Mouse (Mus musculus) kidney, postnatal 4 days (tissue): Measurements from ENCODE around the gene Apbb2.

Experiments
- DNase-seq, 2 experiments: peaks; one replicate each; pipeline ENCODE4 v3.0.0; 2021; ENCODE audit warnings: mixed read lengths in 2 of 2

The Apbb2 gene

DNA sequence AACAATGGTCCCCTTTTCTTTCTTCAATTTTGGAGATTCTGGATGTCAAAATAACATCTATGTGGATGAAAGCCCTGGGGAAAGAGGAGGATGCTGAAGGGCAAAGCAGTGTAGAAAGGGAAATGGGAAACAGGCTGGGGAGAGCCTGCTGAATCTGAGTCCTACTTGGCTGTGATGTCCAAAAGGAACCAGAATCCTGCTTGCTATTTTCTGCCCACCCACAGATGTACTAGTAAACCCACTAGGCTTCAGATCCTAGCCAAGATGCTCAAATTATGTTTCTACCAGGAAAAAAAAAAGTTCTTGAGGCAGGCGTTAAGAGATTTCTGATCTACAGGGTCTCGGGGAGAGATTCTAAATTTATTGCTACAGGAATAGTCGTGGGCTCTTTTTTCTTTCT, 205.8 kb downstream of the Apbb2 start:
- no peak for DNase-seq

DNA sequence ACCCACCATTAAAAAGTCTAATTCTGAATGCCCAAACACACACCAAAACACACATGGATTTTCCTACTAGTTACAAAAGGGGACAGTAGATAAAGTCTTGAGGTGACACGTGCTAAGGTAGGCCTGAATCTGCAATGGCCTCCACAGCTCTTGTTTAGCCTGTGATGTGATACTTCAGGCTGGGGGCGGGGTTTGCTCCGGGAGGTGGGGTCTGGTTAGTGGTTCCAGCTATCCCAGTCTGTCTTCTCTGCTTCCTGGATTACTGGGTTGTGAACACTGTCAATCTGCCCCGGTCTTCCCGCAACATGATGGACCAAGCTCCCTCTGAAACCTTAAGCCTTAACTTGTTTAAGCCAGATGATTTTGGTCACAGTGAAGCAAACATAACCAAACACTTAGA, 210.0 kb downstream of the Apbb2 start:
- no peak for DNase-seq

DNA sequence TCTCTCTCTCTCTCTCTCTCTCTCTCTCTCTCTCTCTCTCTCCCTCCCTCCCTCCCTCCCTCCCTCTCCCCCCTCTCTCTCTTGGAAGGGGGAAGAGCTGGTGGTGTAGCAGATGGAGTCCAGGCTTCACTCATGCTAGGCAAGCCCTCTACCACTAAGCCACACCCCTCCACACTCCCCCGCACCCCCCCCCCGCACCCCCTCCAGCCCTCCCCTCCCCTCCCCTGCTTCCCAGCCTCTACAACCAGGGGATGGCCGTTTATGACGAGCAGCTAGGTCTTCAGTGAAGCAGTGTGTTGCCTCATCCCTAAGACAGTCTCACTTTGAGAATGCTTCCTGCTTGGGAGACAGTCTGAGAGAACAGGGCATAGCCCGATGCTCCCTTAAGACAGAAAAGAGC, 210.6 kb downstream of the Apbb2 start:
- no peak for DNase-seq

DNA sequence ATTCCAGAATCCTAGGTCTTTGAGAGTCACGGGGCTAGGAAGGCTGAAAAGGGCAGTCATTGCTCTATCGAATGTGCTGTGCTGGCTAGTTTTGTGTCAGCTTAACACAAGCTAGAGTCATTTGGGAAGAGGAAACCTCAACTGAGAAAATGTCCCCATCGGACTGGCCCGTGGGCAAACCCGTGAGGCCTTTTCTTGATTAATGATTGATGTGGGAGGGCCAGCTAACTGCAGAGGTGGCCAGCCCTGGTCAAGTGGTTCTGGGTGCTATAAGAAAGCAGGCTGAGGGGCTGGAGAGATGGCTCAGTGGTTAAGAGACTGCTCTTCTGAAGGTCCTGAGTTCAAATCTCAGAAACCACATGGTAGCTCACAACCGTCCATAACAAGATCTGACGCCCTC, 212.2 kb downstream of the Apbb2 start:
- DNase-seq = no peak

DNA sequence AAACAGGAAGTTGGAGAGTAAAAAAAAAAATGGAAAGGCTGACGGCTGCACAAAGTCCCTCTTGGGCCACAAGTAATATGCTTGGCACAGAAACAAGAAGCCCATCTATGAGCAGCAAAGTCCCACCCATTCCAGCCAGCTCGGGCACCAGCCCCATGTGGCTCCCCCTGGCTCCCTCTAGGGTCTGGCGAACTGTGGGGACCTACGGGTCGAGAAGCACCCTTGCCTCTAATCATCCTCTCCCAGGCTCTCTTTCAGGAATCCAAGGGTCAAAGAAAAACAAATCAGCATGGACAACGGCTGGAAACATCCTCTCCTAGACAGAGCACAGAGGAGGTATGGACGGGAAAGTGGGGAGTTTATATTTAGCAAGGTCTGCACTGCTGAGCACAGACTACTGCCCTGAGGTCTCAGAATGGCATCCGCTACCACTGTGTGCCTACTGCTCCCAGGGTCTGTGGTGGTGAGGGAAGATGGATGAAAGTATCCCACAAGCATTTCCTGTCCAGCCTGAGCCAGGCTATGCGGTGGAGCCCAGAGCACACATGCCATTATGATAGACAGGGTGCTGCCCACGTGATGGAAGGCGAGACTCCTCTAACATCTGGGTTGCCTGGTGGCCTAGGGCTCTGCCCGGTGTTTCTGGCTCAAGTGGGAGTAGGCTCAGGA, 212.7 kb downstream of the Apbb2 start:
- DNase-seq = no peak

DNA sequence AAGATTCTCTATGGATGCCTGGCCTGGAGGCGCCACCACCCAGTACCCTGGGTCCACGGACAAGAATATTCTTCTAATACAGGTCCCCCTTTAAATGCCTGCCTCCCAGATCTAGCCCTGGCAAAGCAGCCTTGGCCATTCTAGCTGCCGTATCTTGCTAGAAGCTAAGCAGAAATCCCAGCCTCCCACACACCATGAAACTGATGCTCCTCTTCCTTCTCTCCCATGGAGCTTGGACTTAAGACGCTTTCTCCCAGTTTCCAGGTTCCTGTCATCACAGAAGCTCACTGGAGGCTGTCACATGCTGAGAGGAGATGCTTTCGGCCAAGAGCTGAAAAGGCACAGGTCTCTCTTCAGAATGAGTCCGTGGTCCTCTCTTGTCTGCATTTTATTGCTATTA, 213.3 kb downstream of the Apbb2 start:
- DNase-seq = no peak

DNA sequence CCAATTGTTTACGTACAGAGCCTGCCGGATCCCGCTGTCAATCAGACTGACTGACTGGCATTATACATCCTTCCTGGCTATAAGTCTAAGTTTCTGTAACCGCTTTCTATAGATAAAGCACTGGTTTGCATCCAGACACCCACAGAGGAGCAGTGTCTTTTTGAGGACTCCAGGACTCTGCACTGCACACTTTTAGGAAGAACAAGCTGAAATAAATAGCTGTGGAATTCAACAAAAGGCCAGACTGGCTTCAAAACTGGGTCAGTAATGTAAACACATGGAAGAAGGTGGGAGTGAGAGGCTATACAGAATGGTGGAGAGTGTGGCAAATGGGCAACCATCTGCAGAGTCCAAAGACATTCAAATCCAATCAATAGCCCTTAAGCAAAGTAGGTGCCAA, 218.0 kb downstream of the Apbb2 start:
- DNase-seq = no peak

DNA sequence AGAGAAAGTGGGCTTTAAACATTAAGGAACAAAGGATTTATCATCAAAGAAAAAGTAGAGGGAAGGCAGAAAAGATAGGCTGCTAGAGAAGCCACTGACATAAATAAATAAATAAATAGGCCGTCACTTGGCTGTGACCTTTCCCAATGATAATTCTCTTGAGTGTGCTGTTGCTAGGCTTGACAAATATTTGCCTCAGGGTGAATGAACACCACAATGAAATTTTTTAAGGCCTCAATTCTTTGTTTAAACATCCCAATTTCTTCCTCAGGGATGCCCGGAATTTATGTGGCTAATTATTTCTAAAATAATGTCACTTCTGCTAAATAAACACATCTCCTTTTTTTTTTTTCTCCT, 219.3 kb downstream of the Apbb2 start:
- DNase-seq = no peak

DNA sequence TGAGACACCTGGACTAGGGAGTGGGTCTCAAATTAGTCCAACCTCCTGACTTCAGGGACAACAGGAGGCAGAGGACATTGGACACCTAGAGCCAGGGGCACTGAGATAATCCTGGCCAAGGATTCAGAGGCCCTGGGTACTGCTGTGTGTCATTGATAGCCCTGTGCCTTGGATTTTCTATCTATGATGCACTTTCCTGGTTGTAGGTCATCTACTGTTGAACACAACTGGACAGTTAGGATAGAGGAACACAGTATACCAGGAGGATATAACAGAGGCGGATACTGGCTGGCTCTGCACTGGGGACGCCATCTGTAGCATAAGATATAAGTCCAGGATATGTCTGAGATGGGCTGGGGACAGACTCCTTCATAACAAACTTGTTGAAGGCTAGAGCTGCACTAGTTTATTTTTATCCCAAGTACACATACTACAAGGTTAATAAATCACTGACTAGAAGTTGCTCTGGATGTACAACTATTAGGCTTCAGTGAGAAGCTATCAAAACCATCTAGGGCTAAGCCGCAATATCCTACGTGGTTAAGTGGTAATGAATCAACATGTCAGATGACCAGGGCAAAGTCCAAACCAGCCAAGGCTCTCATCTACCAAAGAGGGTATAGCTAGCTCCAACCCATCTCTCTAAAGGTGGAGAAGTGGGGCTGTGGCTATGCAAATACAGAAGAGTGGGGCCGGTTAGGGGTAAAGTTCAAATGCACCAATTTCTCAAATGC, 219.9 kb downstream of the Apbb2 start:
- peak in 1 of 2 experiments; percentile 50 for DNase-seq

DNA sequence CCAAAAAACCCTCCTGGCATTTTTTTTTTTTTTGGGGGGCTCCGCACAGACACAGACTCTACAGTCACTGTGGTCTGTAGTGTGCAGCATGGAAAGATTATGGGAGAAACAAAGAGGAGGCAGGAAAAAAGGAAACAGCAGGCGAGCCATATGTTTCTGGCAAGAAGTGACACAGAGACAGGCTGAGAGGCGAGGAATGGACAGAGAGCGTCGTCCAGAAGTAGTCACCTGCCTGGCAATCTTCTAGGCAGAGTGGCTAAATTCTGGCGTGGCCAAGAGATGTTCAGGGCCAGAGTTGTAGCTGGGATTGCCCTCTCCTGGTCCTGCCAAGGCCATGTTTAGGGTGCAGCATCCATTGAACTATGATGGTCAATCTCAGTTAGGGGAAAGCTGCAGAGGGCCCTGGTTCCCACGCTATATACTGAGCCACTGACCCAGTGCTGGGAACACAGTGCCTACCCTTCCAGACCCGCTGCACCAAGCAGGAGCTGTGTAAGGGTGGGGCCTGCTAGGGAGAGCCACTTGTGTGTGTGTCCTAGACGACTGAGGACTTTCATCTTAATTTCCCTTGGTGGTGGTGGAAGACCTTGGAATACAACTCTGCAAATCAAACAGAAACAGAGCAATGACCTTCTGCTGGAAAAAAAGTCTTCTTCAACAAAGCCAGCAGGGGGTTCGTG, 224.7 kb downstream of the Apbb2 start:
- DNase-seq = no peak

DNA sequence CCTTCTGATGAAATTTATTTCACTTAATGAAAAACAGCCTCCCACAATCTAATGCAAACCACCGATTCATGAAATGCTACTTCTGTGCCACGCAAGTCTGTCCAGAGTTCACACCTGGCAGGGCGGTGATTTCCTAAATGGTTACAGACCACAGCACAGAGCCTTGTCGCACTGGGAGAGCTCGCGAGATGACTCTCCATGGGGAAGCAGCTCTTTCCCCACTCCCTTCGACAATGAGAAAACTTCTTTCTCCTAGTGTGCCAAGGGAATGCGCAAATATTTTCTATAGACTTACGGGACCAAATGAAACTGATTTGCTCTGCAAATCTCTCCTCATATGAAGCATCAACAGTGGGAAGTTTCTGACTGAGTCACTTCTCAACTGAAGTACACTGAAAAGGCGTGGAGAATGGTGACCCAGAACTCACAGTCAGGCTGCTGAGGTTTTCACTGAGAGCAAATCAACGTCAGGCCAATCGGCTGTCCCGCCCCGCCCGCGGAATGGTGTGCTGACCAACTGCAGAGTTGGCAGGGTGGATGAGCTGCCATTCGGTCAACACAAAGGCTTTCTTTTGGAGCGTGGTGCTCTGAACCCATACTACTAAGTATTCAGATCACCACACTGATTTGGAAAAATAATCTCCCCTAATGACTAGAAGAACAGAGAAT, 225.6 kb downstream of the Apbb2 start:
- peak; percentile 33 to 56 for DNase-seq

DNA sequence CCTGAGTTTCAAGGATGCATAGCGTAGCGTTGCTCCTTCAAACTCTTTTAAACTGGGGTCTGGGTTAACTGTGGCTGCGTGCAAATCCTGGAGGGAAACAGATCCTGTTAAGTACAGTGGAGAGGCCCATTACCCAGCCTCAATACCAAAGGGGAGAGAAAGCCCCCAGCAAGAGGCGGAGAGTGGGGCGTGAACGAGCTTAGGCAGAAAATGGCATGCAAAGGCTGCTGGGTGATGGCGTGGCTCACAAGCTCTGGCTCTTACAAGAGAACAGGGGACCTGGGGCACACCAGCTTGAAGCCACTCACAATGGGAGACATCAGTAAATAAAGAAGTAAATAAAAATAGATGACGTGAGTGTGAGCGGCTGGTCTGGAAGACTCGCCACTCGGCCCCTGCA, 226.8 kb downstream of the Apbb2 start:
- DNase-seq = no peak

DNA sequence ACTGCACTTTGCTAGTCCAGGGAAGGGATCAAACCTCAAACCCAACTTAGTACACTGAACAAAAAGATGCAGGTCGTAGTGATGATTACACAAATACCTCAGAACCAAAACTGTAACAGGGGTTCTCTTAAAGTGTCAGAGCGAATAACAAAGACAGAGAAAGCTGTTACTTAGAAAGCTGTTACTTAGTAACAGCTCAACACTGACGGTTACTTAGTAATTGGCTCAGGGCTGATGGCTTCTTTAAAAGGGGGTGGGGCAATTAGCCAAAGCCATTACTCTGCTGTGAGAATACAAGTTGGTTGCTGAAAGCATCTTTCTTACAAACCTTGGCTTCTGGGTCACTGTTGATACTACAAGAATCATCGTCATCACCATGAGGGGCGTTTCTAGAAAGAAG, 227.3 kb downstream of the Apbb2 start:
- no peak for DNase-seq

DNA sequence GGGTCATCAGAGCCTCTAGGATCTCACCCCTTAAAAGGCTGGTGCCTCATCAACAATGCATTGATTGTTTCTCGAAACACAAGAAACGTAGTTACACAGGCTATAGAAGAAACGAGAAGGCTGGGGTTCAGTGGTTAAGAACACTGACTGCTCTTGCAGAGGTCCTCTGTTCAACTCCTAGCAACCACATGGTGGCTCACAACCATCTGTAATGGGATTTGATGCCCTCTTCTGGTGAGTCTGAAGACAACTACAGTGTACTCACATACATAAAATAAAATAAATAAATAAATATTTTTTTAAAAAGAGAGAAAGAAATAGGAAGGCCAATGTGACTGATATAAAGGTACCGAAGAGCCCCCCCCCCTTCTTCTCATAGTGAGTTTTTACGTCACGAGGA, 228.0 kb downstream of the Apbb2 start:
- no peak for DNase-seq

DNA sequence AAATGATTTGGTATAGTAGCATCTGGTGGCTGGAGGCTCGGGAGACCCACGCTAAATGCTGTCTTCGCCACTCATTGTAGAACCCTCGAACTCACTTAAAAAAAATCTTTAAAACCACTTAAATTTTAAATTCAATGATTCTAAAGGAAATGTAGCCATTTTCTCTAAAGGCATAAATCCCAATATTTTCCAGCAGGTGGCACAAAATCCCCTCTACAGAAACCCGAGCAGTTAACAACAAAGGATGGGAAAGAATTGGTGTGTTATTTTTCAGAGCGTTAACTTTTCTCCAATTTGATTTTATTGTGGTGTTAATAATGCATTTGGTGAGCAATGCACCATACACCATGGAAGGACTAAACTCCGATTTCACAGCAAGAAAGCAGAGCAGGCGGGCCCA, 231.1 kb downstream of the Apbb2 start:
- DNase-seq = no peak

DNA sequence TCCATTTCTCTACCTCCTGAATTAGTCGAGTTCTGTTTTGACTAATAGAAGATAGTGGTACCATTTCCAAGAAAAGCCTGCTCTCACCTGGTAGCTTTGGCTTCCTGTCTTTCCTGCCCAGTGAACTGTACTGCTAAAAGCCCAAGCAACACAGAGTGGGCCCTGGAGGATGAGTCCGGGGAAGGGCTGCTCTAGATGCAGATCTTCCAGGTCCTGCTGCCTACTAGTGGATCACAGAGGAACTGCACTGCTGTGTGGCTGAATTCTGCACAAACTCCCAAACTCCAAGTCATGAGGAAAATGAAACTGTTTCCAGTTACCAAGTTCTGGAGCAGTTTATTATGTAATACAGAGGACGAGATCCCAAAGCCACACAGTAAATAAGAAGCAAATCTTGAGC, 232.9 kb downstream of the Apbb2 start:
- peak; percentile 77 to 81 for DNase-seq

DNA sequence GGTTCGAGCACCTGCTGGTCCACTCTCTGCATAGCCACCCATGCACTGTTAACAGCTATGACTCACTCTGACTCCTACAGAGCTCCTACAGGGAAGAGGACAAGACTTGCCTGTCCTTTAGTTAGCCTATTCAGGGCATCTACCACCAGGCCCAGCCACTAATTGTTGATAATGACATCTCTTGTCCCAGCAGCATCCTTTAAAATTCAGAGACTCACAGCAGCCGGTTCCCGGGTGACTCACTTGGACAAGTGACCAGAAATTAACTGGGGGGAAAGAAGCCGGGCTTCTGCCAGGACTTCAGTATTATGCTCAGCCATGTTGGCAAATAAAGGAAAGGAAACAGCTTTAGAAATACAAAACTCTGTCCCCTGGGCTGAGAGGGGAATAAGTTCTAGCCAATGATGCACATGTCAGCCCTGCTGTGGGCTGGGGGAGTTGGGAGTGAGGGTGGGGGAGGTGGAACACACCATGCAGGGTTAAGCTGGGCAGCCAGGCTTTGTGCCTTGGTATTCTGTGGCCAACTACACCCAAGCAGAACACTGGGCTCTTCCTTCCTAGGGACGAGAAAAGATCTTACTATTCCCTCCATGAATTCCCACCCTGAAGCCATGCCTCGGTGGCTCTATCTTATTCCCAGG, 233.7 kb downstream of the Apbb2 start:
- DNase-seq = no peak

DNA sequence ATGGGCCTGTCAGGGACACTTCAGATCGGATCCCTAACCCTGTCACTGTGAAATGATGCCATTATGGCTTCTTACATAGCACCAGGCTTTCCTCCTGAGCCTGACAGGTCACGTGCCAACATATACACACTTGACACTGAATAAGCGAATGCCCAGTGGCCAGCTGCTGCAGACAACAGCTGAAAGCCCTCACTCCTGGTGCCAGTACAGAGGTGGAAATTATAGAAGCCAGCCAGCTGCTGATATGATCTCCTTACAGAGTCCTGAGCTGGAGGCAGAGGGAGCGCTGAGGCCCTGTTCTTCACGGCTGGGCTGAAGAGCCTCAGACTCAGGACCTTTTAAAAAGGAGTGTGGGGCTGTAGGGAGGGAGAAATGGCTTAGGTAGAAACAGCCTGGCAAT, 234.5 kb downstream of the Apbb2 start:
- no peak for DNase-seq

DNA sequence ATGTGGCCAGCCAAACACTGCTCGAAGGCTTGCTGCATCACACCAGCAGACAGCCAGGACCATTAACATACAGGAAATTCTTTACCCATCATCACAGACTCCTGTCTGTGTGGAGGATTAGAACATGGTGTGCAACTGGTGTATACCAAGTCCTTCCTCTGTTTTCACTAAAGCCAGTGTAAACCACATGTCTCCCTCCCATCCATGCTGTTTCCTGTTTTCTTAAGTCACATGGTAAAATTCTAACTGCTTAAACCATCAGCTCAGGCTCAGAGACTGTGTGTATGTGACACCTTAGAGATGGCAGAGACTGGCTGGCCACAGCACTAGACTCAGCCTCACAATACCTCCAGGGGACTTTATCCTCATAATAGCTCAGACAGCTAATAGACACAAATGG, 236.5 kb downstream of the Apbb2 start:
- no peak for DNase-seq

DNA sequence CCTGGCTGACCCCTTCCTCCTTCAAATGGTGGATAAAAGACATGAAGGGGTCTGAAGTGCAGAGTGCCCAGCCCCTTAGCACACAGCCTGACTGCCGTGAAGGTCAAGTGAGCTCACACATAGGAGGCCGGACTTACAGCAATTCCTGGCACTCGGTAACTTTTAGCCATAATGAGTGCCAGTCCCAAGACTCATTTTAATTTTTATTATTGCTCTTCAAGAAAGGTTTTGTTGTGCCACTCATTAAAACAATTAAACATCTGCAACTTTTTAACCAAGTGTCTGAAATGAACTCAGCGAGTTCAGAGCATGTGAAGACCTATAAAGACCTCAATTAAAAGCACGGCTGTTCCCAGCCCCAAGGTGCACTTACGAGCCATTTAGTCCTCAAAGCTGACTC, 239.6 kb downstream of the Apbb2 start:
- no peak for DNase-seq

DNA sequence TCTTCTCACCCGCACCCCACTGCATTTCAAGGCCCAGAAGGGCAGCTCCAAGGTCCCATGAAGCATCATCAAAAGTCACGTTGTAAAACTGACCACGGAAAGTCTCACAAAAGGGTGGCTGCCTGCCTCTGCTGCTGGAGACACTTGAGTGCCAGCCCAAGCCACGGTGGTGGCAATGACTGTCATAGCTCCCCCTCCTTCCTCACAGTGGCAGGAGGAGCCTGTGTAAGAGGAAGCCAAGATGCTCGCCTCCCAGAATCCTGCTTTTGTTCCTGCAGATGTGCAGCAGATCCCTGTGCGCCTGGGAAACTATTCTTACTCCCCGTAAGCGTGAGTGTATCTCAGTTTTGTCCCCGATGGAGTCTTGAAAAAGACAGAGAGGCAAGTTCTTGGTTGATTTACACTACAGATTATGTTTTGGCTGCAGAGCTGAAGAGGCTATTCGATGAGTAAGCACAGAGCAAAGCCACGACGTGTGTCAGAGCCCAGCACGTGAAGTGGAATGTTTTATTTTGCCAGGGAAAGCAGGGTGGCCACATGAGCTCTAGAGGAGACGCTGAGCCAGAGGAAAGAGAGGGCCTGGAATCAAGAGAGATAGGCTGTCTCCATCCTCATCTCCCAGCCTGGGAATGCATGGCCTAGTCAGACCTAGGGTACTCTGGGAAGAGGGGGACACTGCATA, 241.9 kb downstream of the Apbb2 start:
- DNase-seq = no peak

DNA sequence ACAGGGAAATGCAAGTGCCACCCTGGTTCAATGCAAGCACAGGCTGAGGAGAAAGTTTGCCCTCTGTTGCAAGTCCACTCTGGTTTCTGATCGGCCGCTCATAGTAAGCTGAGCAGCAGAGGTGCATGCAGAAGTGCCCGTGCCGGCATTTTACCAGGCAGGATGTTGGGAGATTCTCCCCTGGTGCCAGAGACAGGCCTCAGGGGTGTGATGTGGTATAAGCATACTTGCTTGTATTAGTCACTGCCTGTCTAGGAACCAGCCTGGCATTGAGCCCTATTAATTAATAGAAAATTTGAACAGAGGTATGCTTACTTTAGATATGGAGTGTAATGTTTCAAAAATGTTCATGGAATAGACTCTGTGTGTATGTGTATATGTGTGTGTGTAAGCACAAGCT, 244.2 kb downstream of the Apbb2 start:
- DNase-seq = no peak
